Mouse (Mus musculus): ENCODE measurements at regions not wholly inside any gene's neighbourhood (a gene's known extent, or its start where the extent isn't known, plus 50 kb on each side); places are given as distances from the start of the nearest gene placed in this dataset.

GRCm38 (mm10) chr16:29738075-29738474 is 158.9 kb downstream of the Opa1 start:
- TF ChIP-seq CTCF (IDR thresholded peaks at IDR 0.05; ENCODE audit: low read depth) (no peak), EP300 (IDR thresholded peaks at IDR 0.05; ENCODE audit: low read depth) (no peak)
